Mouse (Mus musculus): Measurements from ENCODE around the gene Clybl. TPM values are rescaled to one million over a fixed set of nuclear protein-coding genes. Genes with fewer than 3 reads are reported as not detected.

Gene Clybl
- polyA plus RNA-seq, 2 experiments, result 13.3 to 20.4 TPM

DNA sequence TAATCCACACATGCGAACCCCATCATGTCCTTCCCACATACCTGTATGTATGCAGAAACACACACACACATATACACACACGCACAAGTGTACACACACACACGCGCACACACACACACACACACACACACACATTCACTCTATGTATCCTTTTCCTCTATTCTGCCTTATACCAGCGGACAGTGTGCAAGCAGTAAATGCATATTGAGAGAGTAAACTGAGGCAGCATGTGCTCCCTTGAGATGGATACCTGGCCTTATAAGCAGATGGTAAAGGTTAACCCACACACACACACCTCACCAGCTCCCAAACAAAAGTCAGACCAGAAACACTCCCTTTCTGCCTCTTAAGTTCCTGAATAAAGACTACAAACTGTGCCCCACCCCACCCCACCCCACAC is 204.3 kb downstream of the Clybl start:
- H3K36me3 ChIP-seq (ENCODE audit: control insufficient read depth, insufficient read depth, low read length), result no peaks in the 10 kb centered on the region
- ATAC-seq (ENCODE audit: low FRiP score, low read depth), result no peak
- H3K27ac ChIP-seq (replicated peaks; ENCODE audit: low read depth, low read length), result no peak overlapping the region
- H3K4me3 ChIP-seq (replicated peaks; ENCODE audit: low read length), result no peak overlapping the region
- H3K9me3 ChIP-seq (ENCODE audit: control insufficient read depth, low read length), result no peaks in the 10 kb centered on the region
- no peak overlapping the region for H3K4me2 ChIP-seq (replicated peaks; ENCODE audit: low read depth, low read length, severe bottlenecking)
- no peak for TF ChIP-seq POLR2A (IDR thresholded peaks at IDR 0.05; ENCODE audit: borderline replicate concordance, extremely low read depth, insufficient read depth, insufficient read length)
- DNase-seq (ENCODE audit: low spot score), result no peak
- H3K27me3 ChIP-seq (ENCODE audit: control insufficient read depth, insufficient read depth, low read length), result peaks cover 39% of the 10 kb centered on the region; the same call in 1 of the 2 replicates
- WGBS, result 94% methylated on average over 5 of the region's 5 CpGs
- no peak overlapping the region for H3K9ac ChIP-seq (ENCODE audit: low read depth, low read length, severe bottlenecking)
- H3K4me1 ChIP-seq (ENCODE audit: control insufficient read depth, insufficient read depth, low read length), result no peaks in the 10 kb centered on the region

GRCm38 (mm10) chr14:122386281-122387130 is 205.0 kb downstream of the Clybl start:
- Histone ChIP-seq H3K9me3 (ENCODE audit: control insufficient read depth, low read length) (no peaks in the 10 kb centered on the region), H3K4me2 (replicated peaks; ENCODE audit: low read depth, low read length, severe bottlenecking) (no peak overlapping the region), H3K4me1 (ENCODE audit: control insufficient read depth, insufficient read depth, low read length) (no peaks in the 10 kb centered on the region), H3K27me3 (ENCODE audit: control insufficient read depth, insufficient read depth, low read length) (peaks cover 39% of the 10 kb centered on the region; the same call in 1 of the 2 replicates), H3K27ac (replicated peaks; ENCODE audit: low read depth, low read length) (no peak overlapping the region), H3K4me3 (replicated peaks; ENCODE audit: low read length) (no peak overlapping the region), H3K36me3 (ENCODE audit: control insufficient read depth, insufficient read depth, low read length) (no peaks in the 10 kb centered on the region), H3K9ac (ENCODE audit: low read depth, low read length, severe bottlenecking) (no peak overlapping the region)
- DNase-seq (ENCODE audit: low spot score) (no peak), ATAC-seq (ENCODE audit: low FRiP score, low read depth) (no peak)
- TF ChIP-seq POLR2A (IDR thresholded peaks at IDR 0.05; ENCODE audit: borderline replicate concordance, extremely low read depth, insufficient read depth, insufficient read length), result no peak
- WGBS, result 47% methylated on average over 17 of the region's 17 CpGs

GRCm38 (mm10) chr14:122387781-122388180 is 206.3 kb downstream of the Clybl start:
- DNase-seq (ENCODE audit: low spot score) (no peak), ATAC-seq (ENCODE audit: low FRiP score, low read depth) (no peak)
- no peaks in the 10 kb centered on the region for H3K36me3 ChIP-seq (ENCODE audit: control insufficient read depth, insufficient read depth, low read length)
- H3K4me1 ChIP-seq (ENCODE audit: control insufficient read depth, insufficient read depth, low read length), result no peaks in the 10 kb centered on the region
- 80% methylated on average over 5 of the region's 5 CpGs for WGBS
- TF ChIP-seq POLR2A (IDR thresholded peaks at IDR 0.05; ENCODE audit: borderline replicate concordance, extremely low read depth, insufficient read depth, insufficient read length), result no peak
- no peak overlapping the region for H3K4me2 ChIP-seq (replicated peaks; ENCODE audit: low read depth, low read length, severe bottlenecking)
- H3K9me3 ChIP-seq (ENCODE audit: control insufficient read depth, low read length), result no peaks in the 10 kb centered on the region
- peaks cover 39% of the 10 kb centered on the region; the same call in 1 of the 2 replicates for H3K27me3 ChIP-seq (ENCODE audit: control insufficient read depth, insufficient read depth, low read length)
- H3K9ac ChIP-seq (ENCODE audit: low read depth, low read length, severe bottlenecking), result no peak overlapping the region
- H3K4me3 ChIP-seq (replicated peaks; ENCODE audit: low read length), result no peak overlapping the region
- no peak overlapping the region for H3K27ac ChIP-seq (replicated peaks; ENCODE audit: low read depth, low read length)

DNA sequence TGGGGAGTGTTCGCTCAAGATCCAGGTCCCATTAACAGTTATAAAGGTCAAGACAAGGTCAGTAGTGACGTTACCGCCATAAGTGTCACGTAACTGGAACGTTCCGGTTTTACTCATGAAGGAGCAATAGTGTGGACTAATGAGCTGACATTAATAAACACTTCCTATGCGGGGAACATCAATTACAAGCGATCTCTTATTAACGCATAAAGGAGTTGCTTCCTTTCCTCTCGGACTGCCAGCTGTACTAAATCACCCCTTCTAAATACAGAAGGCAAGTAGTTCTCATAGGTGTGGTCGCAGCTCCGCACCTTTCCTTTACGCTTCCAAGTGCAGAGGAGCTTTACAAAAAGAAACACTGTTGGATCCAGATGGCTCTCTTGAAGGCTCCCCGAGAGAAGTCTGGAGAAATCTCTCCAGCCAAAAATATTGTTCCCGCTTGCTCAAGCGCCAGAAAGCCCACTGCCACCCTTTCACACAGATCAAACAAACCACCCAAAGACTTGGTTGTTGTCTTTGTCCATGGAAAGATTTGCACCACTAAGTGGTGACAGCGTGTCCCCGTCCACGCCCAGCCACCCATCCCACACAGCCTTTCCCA is 207.0 kb downstream of the Clybl start:
- Histone ChIP-seq H3K27me3 (ENCODE audit: control insufficient read depth, insufficient read depth, low read length) (peaks cover 39% of the 10 kb centered on the region; the same call in 1 of the 2 replicates), H3K4me3 (replicated peaks; ENCODE audit: low read length) (no peak overlapping the region), H3K4me1 (ENCODE audit: control insufficient read depth, insufficient read depth, low read length) (no peaks in the 10 kb centered on the region), H3K27ac (replicated peaks; ENCODE audit: low read depth, low read length) (no peak overlapping the region), H3K36me3 (ENCODE audit: control insufficient read depth, insufficient read depth, low read length) (no peaks in the 10 kb centered on the region), H3K9ac (ENCODE audit: low read depth, low read length, severe bottlenecking) (no peak overlapping the region), H3K4me2 (replicated peaks; ENCODE audit: low read depth, low read length, severe bottlenecking) (no peak overlapping the region), H3K9me3 (ENCODE audit: control insufficient read depth, low read length) (no peaks in the 10 kb centered on the region)
- TF ChIP-seq POLR2A (IDR thresholded peaks at IDR 0.05; ENCODE audit: borderline replicate concordance, extremely low read depth, insufficient read depth, insufficient read length), result no peak
- ATAC-seq (ENCODE audit: low FRiP score, low read depth), result no peak
- 28% methylated on average over 19 of the region's 19 CpGs for WGBS
- no peak for DNase-seq (ENCODE audit: low spot score)

GRCm38 (mm10) chr14:122389684-122390370 is 208.3 kb downstream of the Clybl start:
- 87% methylated on average over 13 of the region's 13 CpGs for WGBS
- Histone ChIP-seq H3K9ac (ENCODE audit: low read depth, low read length, severe bottlenecking) (no peak overlapping the region), H3K27ac (replicated peaks; ENCODE audit: low read depth, low read length) (no peak overlapping the region), H3K27me3 (ENCODE audit: control insufficient read depth, insufficient read depth, low read length) (peaks cover 29% of the 10 kb centered on the region; the same call in 1 of the 2 replicates), H3K4me1 (ENCODE audit: control insufficient read depth, insufficient read depth, low read length) (no peaks in the 10 kb centered on the region), H3K4me2 (replicated peaks; ENCODE audit: low read depth, low read length, severe bottlenecking) (no peak overlapping the region), H3K9me3 (ENCODE audit: control insufficient read depth, low read length) (no peaks in the 10 kb centered on the region), H3K36me3 (ENCODE audit: control insufficient read depth, insufficient read depth, low read length) (no peaks in the 10 kb centered on the region), H3K4me3 (replicated peaks; ENCODE audit: low read length) (no peak overlapping the region)
- DNase-seq (ENCODE audit: low spot score) (no peak), ATAC-seq (ENCODE audit: low FRiP score, low read depth) (no peak)
- TF ChIP-seq POLR2A (IDR thresholded peaks at IDR 0.05; ENCODE audit: borderline replicate concordance, extremely low read depth, insufficient read depth, insufficient read length), result no peak

Measured in limb, embryonic 14.5 days (tissue).